Mouse (Mus musculus) lung, postnatal 0 days (tissue): ENCODE data around the gene Cltb. TPM values are rescaled to one million over a fixed set of nuclear protein-coding genes. Genes with fewer than 3 reads are reported as not detected.

Source experiments
- ATAC-seq: fragments of 200-750 bp; cut with Nextera tagmentation; 2 replicates; pipeline ENCODE4 v1.8.0; 2017; ENCODE audit warnings: moderate library complexity
- DNase-seq: peaks from one replicate; pipeline ENCODE4 v3.0.0-alpha.2; 2016; ENCODE audit warnings: low spot score
- H3K27ac ChIP-seq: fragments of 300-500 bp; sonication (generic); 2 replicates; pipeline ENCODE4 v1.5.1; 2014; ENCODE audit warnings: antibody characterized with exemption, mild to moderate bottlenecking, low read length, mixed read lengths
- H3K27me3 ChIP-seq: fragments of 300-500 bp; sonication (generic); replicated peaks from 2 replicates; pipeline ENCODE4 v1.6.1; 2014; ENCODE audit warnings: low read length, mixed read lengths; ENCODE audit not compliant: insufficient read depth
- H3K36me3 ChIP-seq: fragments of 300-500 bp; sonication (generic); 2 replicates; pipeline ENCODE4 v1.6.1; 2014; ENCODE audit warnings: low read length, mixed read lengths; ENCODE audit not compliant: insufficient read depth
- H3K4me1 ChIP-seq: fragments of 300-500 bp; sonication (generic); 2 replicates; pipeline ENCODE4 v1.6.1; 2014; ENCODE audit warnings: antibody characterized with exemption, low read depth, low read length, mixed read lengths; ENCODE audit not compliant: insufficient read depth
- H3K4me2 ChIP-seq: fragments of 300-500 bp; sonication (generic); replicated peaks from 2 replicates; pipeline ENCODE4 v1.6.1; 2014; ENCODE audit warnings: low read depth, mild to moderate bottlenecking, low read length, moderate library complexity, mixed read lengths
- H3K4me3 ChIP-seq: fragments of 300-500 bp; sonication (generic); 2 replicates; pipeline ENCODE4 v1.5.1; 2014; ENCODE audit warnings: low read depth, low read length
- H3K9ac ChIP-seq: fragments of 300-500 bp; sonication (generic); replicated peaks from 2 replicates; pipeline ENCODE4 v1.6.1; 2014; ENCODE audit warnings: low read depth, mild to moderate bottlenecking
- H3K9me3 ChIP-seq: fragments of 300-500 bp; sonication (generic); 2 replicates; pipeline ENCODE4 v1.6.1; 2016; ENCODE audit warnings: low read length, mixed read lengths
- CTCF ChIP-seq: IDR thresholded peaks from 2 replicates; pipeline ENCODE4 v1.5.1; 2016; ENCODE audit warnings: antibody characterized with exemption, mild to moderate bottlenecking
- EP300 ChIP-seq: IDR thresholded peaks from 2 replicates; pipeline ENCODE4 v1.6.1; 2016; ENCODE audit warnings: antibody characterized with exemption, mild to moderate bottlenecking, control low read depth
- WGBS: fragments of 180-500 bp; shearing (Covaris S2); extraction: QIAGEN DNeasy Blood & Tissue Kit; methylation state at CpG from one replicate; pipeline ENCODE4 v1.1.7; 2014; 5-methylcytosine and 5-hydroxymethylcytosine counted together
- polyA plus RNA-seq: library from polyadenylated mRNA; unstranded; fragments of >200 nt; fragmentation: Nextera tagmentation; extraction: Ambion mirVana; gene quantifications from 2 replicates; pipeline ENCODE4 v1.2.1, GENCODE M21; 2015

Cltb gene
- polyA plus RNA-seq, 1 experiment from 2014 or later: 118 TPM

GRCm38 (mm10) chr13:54569282-54569681, 41.9 kb downstream of the Cltb start:
- no peaks in the 10 kb centered on the region for H3K9me3 ChIP-seq
- DNase-seq (no peak), ATAC-seq (no peak)
- no peaks in the 10 kb centered on the region for H3K36me3 ChIP-seq
- no peak overlapping the region for H3K4me3 ChIP-seq
- no peak overlapping the region for H3K9ac ChIP-seq
- no peak overlapping the region for H3K27ac ChIP-seq
- TF ChIP-seq CTCF: no peak
- no peak for TF ChIP-seq EP300
- H3K4me1 ChIP-seq: peaks cover 2% of the 10 kb centered on the region; the same call in 1 of the 2 replicates
- 47% methylated on average over 1 of the region's 1 CpGs for WGBS
- no peak overlapping the region for H3K4me2 ChIP-seq
- H3K27me3 ChIP-seq: no peaks in the 10 kb centered on the region

DNA sequence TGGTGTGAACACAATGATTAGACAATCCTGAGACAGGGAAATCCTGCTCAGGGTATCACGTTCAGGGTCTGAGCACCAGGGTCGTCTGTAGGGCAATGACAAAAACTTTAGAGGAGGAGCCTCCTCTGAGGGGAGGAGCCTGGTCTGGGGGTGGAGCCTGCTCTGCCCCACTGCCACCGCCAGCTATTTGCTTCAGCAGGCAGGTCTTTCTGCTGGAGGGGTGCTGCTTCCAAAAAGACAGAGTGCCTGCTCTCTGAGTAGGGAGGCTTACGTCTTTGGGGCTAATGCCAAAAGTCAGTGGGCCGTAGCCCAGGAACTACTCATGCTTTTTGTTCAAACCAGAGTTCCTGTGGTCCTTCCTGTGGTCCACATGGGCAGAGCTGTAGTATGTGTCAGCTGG, 42.8 kb downstream of the Cltb start:
- no peak for ATAC-seq
- no peak overlapping the region for H3K4me3 ChIP-seq
- no peak for TF ChIP-seq CTCF
- TF ChIP-seq EP300: no peak
- no peak overlapping the region for H3K27ac ChIP-seq
- no peaks in the 10 kb centered on the region for H3K27me3 ChIP-seq
- no peaks in the 10 kb centered on the region for H3K9me3 ChIP-seq
- no peaks in the 10 kb centered on the region for H3K36me3 ChIP-seq
- no peak overlapping the region for H3K4me2 ChIP-seq
- H3K4me1 ChIP-seq: peaks cover 9% of the 10 kb centered on the region; the same call in 1 of the 2 replicates
- H3K9ac ChIP-seq: no peak overlapping the region
- DNase-seq: no peak
- 50% methylated on average over 5 of the region's 5 CpGs for WGBS

GRCm38 (mm10) chr13:54565594-54566345, 45.4 kb downstream of the Cltb start:
- H3K27me3 ChIP-seq: no peaks in the 10 kb centered on the region
- H3K9ac ChIP-seq: no peak overlapping the region
- peak; percentile 70 for TF ChIP-seq CTCF
- TF ChIP-seq EP300: no peak
- DNase-seq (peak; percentile 61), ATAC-seq (peak; percentile 58)
- H3K27ac ChIP-seq: no peak overlapping the region
- no peaks in the 10 kb centered on the region for H3K9me3 ChIP-seq
- WGBS: 49% methylated on average over 8 of the region's 8 CpGs
- peaks cover 7% of the 10 kb centered on the region for H3K36me3 ChIP-seq
- H3K4me3 ChIP-seq: peak overlapping the region; percentile 97
- H3K4me2 ChIP-seq: peak overlapping the region; percentile 79
- peaks cover 9% of the 10 kb centered on the region; the same call in 1 of the 2 replicates for H3K4me1 ChIP-seq

DNA sequence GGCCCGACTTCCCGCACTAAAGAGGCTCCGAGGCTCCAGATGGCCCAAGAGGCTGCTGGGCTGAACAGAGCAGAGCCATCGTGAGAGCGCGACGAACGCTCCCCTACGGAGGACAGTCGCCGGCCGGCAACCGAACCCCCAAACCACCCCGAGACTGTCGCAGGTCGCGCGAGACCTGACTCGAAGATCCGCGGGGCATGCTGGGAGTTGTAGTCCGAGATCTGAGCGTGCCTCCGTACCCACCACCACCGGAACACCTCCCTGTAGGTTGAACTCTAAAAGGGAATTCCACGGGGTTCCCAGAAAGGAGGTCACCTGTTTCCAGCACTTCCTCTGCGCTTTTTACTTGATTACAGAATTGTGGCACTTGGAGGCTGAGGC, 46.0 kb downstream of the Cltb start, which contains the start of gene 4833439L19Rik:
TSS of gene 4833439L19Rik (minus strand) at position 235 of the 381 bp plus-strand sequence.
- ATAC-seq (peak; percentile 98), DNase-seq (peak; percentile 97)
- peak within 1 kb of the TSS; percentile 79 for H3K4me2 ChIP-seq
- TF ChIP-seq EP300 (peak; percentile 66), CTCF (no peak)
- peak within 1 kb of the TSS; percentile 68 for H3K27ac ChIP-seq
- under 1% methylated on average over 27 of the region's 27 CpGs for WGBS
- peak within 1 kb of the TSS; percentile 98 for H3K9ac ChIP-seq
- H3K27me3 ChIP-seq: no peaks in the 10 kb centered on the region
- H3K36me3 ChIP-seq: peaks cover 11% of the 10 kb centered on the region
- H3K4me3 ChIP-seq: peak within 1 kb of the TSS; percentile 97
- H3K4me1 ChIP-seq: peaks cover 9% of the 10 kb centered on the region; the same call in 1 of the 2 replicates
- no peaks in the 10 kb centered on the region for H3K9me3 ChIP-seq

DNA sequence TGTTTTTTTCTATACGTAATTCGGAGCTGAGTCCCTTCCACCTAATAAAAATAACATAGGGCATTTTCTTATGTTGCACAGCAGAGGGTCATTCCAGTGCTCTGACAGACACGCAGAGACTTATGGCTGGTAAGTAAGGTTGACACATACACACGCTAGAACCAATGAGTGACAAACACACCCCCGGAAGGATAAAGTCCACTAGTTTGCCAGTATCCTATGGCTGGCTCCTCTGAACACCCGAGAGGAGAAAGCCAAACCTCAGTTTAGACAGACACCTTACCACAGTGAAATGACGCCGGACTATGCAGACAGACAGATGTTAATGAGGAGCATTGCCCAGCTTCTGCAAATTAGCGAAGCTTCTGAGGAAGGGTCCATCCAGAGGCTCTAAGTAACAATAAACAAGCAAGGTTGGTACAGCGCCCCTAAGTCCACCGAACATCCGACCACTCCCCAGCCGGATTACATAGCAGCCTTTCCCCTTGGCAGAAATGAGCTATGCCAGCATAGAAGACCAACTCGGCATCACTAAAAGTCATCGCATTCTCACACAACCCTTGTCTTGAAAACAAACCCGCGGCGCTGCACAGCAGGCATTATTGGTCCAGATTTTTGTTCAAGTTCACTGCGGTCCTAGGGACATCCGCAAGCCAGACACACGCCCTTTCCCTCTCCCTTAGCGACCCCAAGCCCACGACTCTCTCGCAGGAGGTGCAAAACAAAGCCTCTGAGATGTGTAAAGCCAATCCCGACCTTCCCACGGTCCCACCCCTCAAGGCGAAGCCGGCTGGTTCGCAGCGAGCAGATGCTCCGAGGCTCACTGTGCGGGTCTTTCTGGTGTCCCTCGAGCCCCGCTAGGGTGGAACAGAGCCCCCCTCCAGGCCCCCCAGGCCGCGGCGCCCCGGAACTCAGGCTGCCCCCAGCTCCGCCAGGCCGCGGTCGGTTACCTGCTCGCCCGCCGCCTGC, 46.6 kb downstream of the Cltb start:
- peak; percentile 15 for DNase-seq

GRCm38 (mm10) chr13:54562562-54562961, 48.6 kb downstream of the Cltb start:
- 66% methylated on average over 7 of the region's 7 CpGs for WGBS
- no peak for DNase-seq
- no peak overlapping the region for H3K4me3 ChIP-seq

More for the DNA sequence above, 46.6 kb downstream of the Cltb start:
- H3K27ac ChIP-seq: peak overlapping the region; percentile 68
- TF ChIP-seq CTCF (no peak), EP300 (no peak)
- peak; percentile 47 for ATAC-seq
- H3K4me3 ChIP-seq: peak overlapping the region; percentile 97
- 10% methylated on average over 45 of the region's 45 CpGs for WGBS
- peaks cover 17% of the 10 kb centered on the region for H3K36me3 ChIP-seq
- peaks cover 9% of the 10 kb centered on the region; the same call in 1 of the 2 replicates for H3K4me1 ChIP-seq
- peak overlapping the region; percentile 79 for H3K4me2 ChIP-seq
- H3K9me3 ChIP-seq: no peaks in the 10 kb centered on the region
- H3K27me3 ChIP-seq: no peaks in the 10 kb centered on the region
- peak overlapping the region; percentile 98 for H3K9ac ChIP-seq

More at GRCm38 (mm10) chr13:54562562-54562961, 48.6 kb downstream of the Cltb start:
- peaks cover 9% of the 10 kb centered on the region; the same call in 1 of the 2 replicates for H3K4me1 ChIP-seq
- H3K9ac ChIP-seq: no peak overlapping the region
- H3K36me3 ChIP-seq: peaks cover 26% of the 10 kb centered on the region
- no peak overlapping the region for H3K4me2 ChIP-seq
- no peak overlapping the region for H3K27ac ChIP-seq
- ATAC-seq: no peak
- no peaks in the 10 kb centered on the region for H3K27me3 ChIP-seq
- H3K9me3 ChIP-seq: no peaks in the 10 kb centered on the region
- TF ChIP-seq CTCF (no peak), EP300 (no peak)
